8 mouse cellular contexts compared by ENCODE assay signal in the genomic region with DNA sequence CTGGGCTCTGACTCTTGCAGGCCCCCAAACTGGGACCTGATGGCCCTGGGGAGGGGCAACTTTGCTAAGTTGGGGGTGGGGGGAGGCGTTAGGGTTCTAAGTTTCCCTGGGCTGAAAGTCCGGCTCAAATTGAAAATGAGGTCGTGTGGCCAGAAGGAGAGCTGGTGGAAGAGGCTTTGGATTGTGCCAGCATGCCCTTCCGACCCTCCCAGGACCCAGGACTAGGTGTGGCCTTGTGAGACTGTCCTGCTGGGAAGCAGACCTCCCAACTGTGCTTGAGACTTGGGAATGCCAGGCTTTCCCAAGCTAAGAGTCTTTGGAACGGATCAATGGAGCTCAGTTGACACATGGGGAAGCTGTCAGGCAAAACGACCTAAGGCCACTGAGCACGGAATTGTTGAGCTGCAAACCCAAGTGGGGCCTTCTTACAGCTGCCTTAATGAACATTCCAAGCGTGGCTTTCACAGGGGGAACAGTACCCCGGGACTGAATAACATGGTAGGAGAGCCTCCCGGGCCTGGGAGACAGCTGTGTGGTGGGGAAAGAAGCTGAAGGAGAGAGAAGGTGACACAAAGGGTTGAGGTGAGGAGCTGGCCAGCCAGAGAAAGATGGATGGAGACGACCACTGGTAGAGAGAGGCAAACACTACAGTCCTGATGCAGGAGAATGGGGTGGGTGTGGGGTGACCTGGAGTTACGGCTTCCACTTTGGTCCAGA. TPM values are rescaled to one million over a fixed set of nuclear protein-coding genes. Genes with fewer than 3 reads are reported as not detected.
DNase-seq lines count a peak whose midpoint lies in the region; ATAC-seq and TF ChIP-seq lines count a peak whose summit lies in the region.

No protein-coding gene starts in this region.

- H3K27ac ChIP-seq in heart, postnatal 0 days (ENCODE audit: low read depth), result peak overlapping the region; percentile 71
- H3K27ac ChIP-seq in limb, embryonic 11.5 days (replicated peaks; ENCODE audit: low read depth, low read length), result no peak overlapping the region
- no peak overlapping the region for H3K27ac ChIP-seq in neural tube, embryonic 14.5 days (ENCODE audit: low read depth, low read length)
- H3K27ac ChIP-seq in layer of hippocampus, adult 2 months, result no peak overlapping the region

- H3K27me3 ChIP-seq in heart, postnatal 0 days (ENCODE audit: control insufficient read depth, insufficient read depth, low read length), result no peaks in the 10 kb centered on the region
- H3K27me3 ChIP-seq in limb, embryonic 11.5 days (ENCODE audit: control insufficient read depth, insufficient read depth, low read length), result peaks cover 10% of the 10 kb centered on the region
- H3K27me3 ChIP-seq in neural tube, embryonic 14.5 days (ENCODE audit: control insufficient read depth, insufficient read depth, low read length), result peaks cover 3% of the 10 kb centered on the region; the same call in 1 of the 2 replicates

- peak; percentile 55 for DNase-seq in kidney, adult 11 months
- no peak for DNase-seq in kidney, adult 18-20 months
- DNase-seq in heart, postnatal 0 days (ENCODE audit: low spot score), result no peak
- no peak for DNase-seq in limb, embryonic 11.5 days (ENCODE audit: low spot score)
- DNase-seq in layer of hippocampus, adult 2 months (ENCODE audit: low spot score in 2 of 2), result no peak
- no peak for DNase-seq in cerebellum, postnatal 14 days
- DNase-seq in left cerebral cortex, adult 11 months (ENCODE audit: low spot score), result no peak

- H3K9me3 ChIP-seq in heart, postnatal 0 days (replicated peaks; ENCODE audit: control insufficient read depth, low read length), result no peaks in the 10 kb centered on the region
- H3K9me3 ChIP-seq in limb, embryonic 11.5 days (ENCODE audit: control insufficient read depth, low read length), result no peaks in the 10 kb centered on the region
- H3K9me3 ChIP-seq in neural tube, embryonic 14.5 days (ENCODE audit: control insufficient read depth, low read length), result no peaks in the 10 kb centered on the region

- H3K4me3 ChIP-seq in heart, postnatal 0 days (ENCODE audit: low read depth, low read length), result peak overlapping the region; percentile 43
- H3K4me3 ChIP-seq in limb, embryonic 11.5 days (ENCODE audit: low read depth, low read length), result 0 out of 2 replicates have a peak overlapping the region, but pooled peaks have one; percentile 45
- H3K4me3 ChIP-seq in neural tube, embryonic 14.5 days (ENCODE audit: low read depth, low read length), result peak overlapping the region; percentile 39; the same call in 1 of the 2 replicates
- H3K4me3 ChIP-seq in layer of hippocampus, adult 2 months, result no peak overlapping the region

- no peak overlapping the region; the same call in 1 of the 2 replicates for H3K9ac ChIP-seq in heart, postnatal 0 days (replicated peaks; ENCODE audit: low read depth, low read length)
- peak overlapping the region; percentile 44; the same call in 1 of the 2 replicates for H3K9ac ChIP-seq in limb, embryonic 11.5 days (ENCODE audit: low read length)
- no peak overlapping the region for H3K9ac ChIP-seq in neural tube, embryonic 14.5 days (replicated peaks; ENCODE audit: low read depth, low read length)

- H3K4me2 ChIP-seq in heart, postnatal 0 days (ENCODE audit: low read depth, low read length), result peak overlapping the region; percentile 77
- peak overlapping the region; percentile 89 for H3K4me2 ChIP-seq in limb, embryonic 11.5 days (ENCODE audit: low read depth, severe bottlenecking)
- peak overlapping the region; percentile 95 for H3K4me2 ChIP-seq in neural tube, embryonic 14.5 days (ENCODE audit: low read depth, low read length)

- no peak; the same call in 1 of the 2 replicates for ATAC-seq in heart, postnatal 0 days (ENCODE audit: insufficient read depth, low read depth)
- ATAC-seq in limb, embryonic 11.5 days (ENCODE audit: insufficient number of reproducible peaks, low FRiP score, low TSS enrichment, low read depth), result no peak
- no peak for ATAC-seq in neural tube, embryonic 14.5 days (ENCODE audit: low read depth)

- WGBS in heart, postnatal 0 days, result 46% methylated on average over 12 of the region's 12 CpGs
- WGBS in limb, embryonic 11.5 days, result 43% methylated on average over 12 of the region's 12 CpGs
- 46% methylated on average over 12 of the region's 12 CpGs for WGBS in neural tube, embryonic 14.5 days

- TF ChIP-seq CTCF in heart, postnatal 0 days (IDR thresholded peaks at IDR 0.05; ENCODE audit: low read depth), result no peak
- no peak for TF ChIP-seq CTCF in layer of hippocampus, adult 2 months (conservative IDR thresholded peaks at IDR 0.05)

- peaks cover 17% of the 10 kb centered on the region for H3K36me3 ChIP-seq in heart, postnatal 0 days (replicated peaks; ENCODE audit: control insufficient read depth, insufficient read depth, low read length)
- H3K36me3 ChIP-seq in limb, embryonic 11.5 days (ENCODE audit: control insufficient read depth, insufficient read depth, low read length), result peaks cover 8% of the 10 kb centered on the region; the same call in 1 of the 2 replicates
- H3K36me3 ChIP-seq in neural tube, embryonic 14.5 days (ENCODE audit: control insufficient read depth, insufficient read depth, low read length), result peaks cover 11% of the 10 kb centered on the region; the same call in 1 of the 2 replicates

- TF ChIP-seq EP300 in heart, postnatal 0 days (IDR thresholded peaks at IDR 0.05; ENCODE audit: low read depth), result no peak

- peaks cover 35% of the 10 kb centered on the region for H3K4me1 ChIP-seq in heart, postnatal 0 days (ENCODE audit: control insufficient read depth, insufficient read depth)
- peaks cover 16% of the 10 kb centered on the region; the same call in 1 of the 2 replicates for H3K4me1 ChIP-seq in limb, embryonic 11.5 days (ENCODE audit: control insufficient read depth, insufficient read depth, low read length)
- peaks cover 6% of the 10 kb centered on the region for H3K4me1 ChIP-seq in neural tube, embryonic 14.5 days (ENCODE audit: control insufficient read depth, insufficient read depth, low read length)

RNA-seq across cellular contexts. Expression of gene Maff, which starts 11.7 kb away (rescaled TPM):
- total RNA-seq in heart, postnatal 0 days (2014; rRNA removed; ENCODE audit: low replicate concordance), result 12.9 and 19.4 TPM in 2 replicates
- 1.8 and 2.9 TPM in 2 replicates for polyA plus RNA-seq in heart, postnatal 0 days (2015; fragmentation: Nextera tagmentation; extraction: Ambion mirVana)
- 2.2 and 2.6 TPM in 2 replicates for polyA plus RNA-seq in limb, embryonic 11.5 days (2014; fragmentation: Nextera tagmentation; extraction: Ambion mirVana)
- 0.64 and 1.0 TPM in 2 replicates for polyA plus RNA-seq in neural tube, embryonic 14.5 days (2014; fragmentation: Nextera tagmentation; extraction: Ambion mirVana)
- total RNA-seq in layer of hippocampus, adult 2 months (2021), result 1 to 10 TPM in 1 of 2 experiments, under 1 TPM in 1; 0.87 to 1.8 TPM

RNA-seq across cellular contexts. Expression of gene Pla2g6, which starts 29.9 kb away (rescaled TPM):
- total RNA-seq in heart, postnatal 0 days (2014; rRNA removed; ENCODE audit: low replicate concordance), result 14.1 and 20.3 TPM in 2 replicates
- polyA plus RNA-seq in heart, postnatal 0 days (2015; fragmentation: Nextera tagmentation; extraction: Ambion mirVana), result 7.1 and 7.9 TPM in 2 replicates
- polyA plus RNA-seq in limb, embryonic 11.5 days (2014; fragmentation: Nextera tagmentation; extraction: Ambion mirVana), result 10.8 and 11.3 TPM in 2 replicates
- 24.0 and 25.5 TPM in 2 replicates for polyA plus RNA-seq in neural tube, embryonic 14.5 days (2014; fragmentation: Nextera tagmentation; extraction: Ambion mirVana)
- 10 to 100 TPM; 23.8 to 23.9 TPM for total RNA-seq in layer of hippocampus, adult 2 months (2021)

RNA-seq across cellular contexts. Expression of gene Tmem184b, which starts 45.2 kb away (rescaled TPM):
- 70.6 and 111 TPM in 2 replicates for total RNA-seq in heart, postnatal 0 days (2014; rRNA removed; ENCODE audit: low replicate concordance)
- 31.8 and 32.7 TPM in 2 replicates for polyA plus RNA-seq in heart, postnatal 0 days (2015; fragmentation: Nextera tagmentation; extraction: Ambion mirVana)
- 50.4 and 59.7 TPM in 2 replicates for polyA plus RNA-seq in limb, embryonic 11.5 days (2014; fragmentation: Nextera tagmentation; extraction: Ambion mirVana)
- polyA plus RNA-seq in neural tube, embryonic 14.5 days (2014; fragmentation: Nextera tagmentation; extraction: Ambion mirVana), result 31.2 and 37.8 TPM in 2 replicates
- 10 to 100 TPM; 53.6 to 56.0 TPM for total RNA-seq in layer of hippocampus, adult 2 months (2021)
